Mouse (Mus musculus) small intestine, adult 2 months (tissue): ENCODE measurements around the gene Tepp.

ENCODE experiments used
- CTCF ChIP-seq: fragments of 200-500 bp; IDR thresholded peaks from 2 replicates; pipeline ENCODE4 v1.5.1; 2012; ENCODE audit warnings: low read depth, mild to moderate bottlenecking, control low read depth, inconsistent platforms, low read length, moderate library complexity, mixed read lengths; ENCODE audit not compliant: insufficient replicate concordance, insufficient read length; ENCODE audit errors: extremely low read depth
- POLR2A ChIP-seq: fragments of 200-500 bp; IDR thresholded peaks from 2 replicates; pipeline ENCODE4 v1.6.1; 2012; ENCODE audit warnings: low read depth, mild to moderate bottlenecking, control low read depth, inconsistent platforms, low read length, moderate library complexity

DNA sequence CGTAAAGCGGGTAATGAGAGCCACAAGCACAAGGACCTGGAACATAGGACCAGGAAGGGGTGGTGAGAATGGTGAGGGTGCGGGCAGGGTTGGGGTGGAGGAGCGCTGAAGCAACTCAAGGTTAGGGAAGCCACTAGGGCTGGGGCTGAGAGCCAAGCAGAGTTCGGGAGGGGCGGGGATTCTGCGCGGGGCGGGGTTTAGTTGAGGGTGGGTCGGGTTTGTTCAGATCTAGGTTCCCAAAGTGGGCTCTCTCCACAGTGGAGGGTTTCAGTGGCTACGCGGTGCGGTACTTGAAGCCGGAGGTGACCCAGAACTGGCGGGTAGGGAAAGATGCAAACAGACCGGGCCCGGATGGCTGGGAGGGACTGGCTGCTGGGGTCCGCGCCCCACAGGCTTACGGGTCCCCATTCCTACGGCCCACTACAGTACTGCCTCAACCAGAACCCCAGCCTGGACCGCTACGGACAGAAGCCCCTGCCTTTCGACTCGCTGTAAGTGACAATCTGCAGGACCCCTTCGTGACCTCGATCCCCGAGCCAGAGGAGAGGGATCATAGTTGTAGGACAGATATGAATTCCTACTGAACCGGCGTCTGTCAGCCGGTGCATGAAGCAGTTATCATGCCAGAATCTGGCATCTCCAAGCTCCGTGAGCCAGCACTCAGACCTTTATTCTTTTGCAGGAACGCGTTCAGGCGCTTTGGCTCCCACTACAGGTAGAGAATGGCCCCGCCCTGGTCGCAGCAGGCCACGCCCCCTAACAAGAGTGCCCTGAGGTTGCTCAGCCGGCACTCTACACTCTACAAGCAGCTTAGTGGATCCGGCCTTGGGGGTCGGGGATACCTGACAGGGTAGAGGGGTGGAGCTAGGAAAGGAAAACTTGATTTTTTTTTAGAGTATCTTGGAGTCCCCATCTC, 10.1 kb downstream of the Tepp start:
- TF ChIP-seq CTCF (peak; percentile 48; the same call in 1 of the 2 replicates), POLR2A (no peak)
